Mouse (Mus musculus) erythroid progenitor cell, adult 5-6 weeks (primary cell): ENCODE results near the gene Kcnj6. TPM values are rescaled to one million over a fixed set of nuclear protein-coding genes. Genes with fewer than 3 reads are reported as not detected.

Experiments used
- ATAC-seq: replicated peaks from 2 replicates; pipeline ENCODE4 v1.8.0; 2016; ENCODE audit warnings: moderate number of reproducible peaks, mild to moderate bottlenecking, moderate TSS enrichment, inconsistent platforms; ENCODE audit not compliant: poor library complexity, low FRiP score, severe bottlenecking
- total RNA-seq, 2 experiments: library from RNA; stranded (forward) in 1 of 2; stranded (reverse) in 1 of 2; fragments of 150-400 nt in 1 of 2; fragments of 186-747, 209-891 nt in 1 of 2; gene quantifications; 2 replicates each; pipeline versions ENCODE4 v1.2.3 to v1.2.4; 2015 to 2017; ENCODE audit warnings: low replicate concordance in 2 of 2

Gene Kcnj6
- not detected in 2 replicates for total RNA-seq (2015; ENCODE audit: low replicate concordance)
- total RNA-seq (2017; ENCODE audit: low replicate concordance), result not detected in 2 replicates

DNA sequence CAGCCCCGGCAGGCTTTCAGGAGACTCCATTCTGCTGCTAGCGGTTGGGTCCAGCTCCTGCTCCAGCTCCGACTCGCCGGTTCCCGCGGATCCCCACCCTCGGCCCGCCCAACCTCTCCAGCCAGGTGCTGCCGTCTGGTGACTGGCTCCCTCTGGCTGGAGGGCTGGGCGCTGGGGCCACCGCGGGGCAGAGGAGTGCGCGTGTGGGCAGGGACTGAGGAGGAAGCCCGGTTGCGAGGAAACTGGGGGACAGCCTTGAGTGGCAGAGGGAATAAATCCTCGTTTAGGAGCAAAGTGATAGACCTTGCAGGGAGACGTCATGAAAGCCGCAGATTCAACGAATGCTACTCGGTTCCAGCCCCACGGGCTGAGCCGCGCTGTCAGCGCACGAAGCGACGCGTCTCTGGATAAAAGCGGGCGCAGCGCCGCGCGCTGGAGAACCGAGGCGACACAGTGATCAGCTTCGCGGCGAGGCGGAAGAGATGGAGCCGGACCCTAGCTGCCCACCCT, at the start of gene Kcnj6:
Gene Kcnj6, minus strand, starts transcription at position 362 of the 510 bp plus-strand sequence.
- ATAC-seq, result no peak

DNA sequence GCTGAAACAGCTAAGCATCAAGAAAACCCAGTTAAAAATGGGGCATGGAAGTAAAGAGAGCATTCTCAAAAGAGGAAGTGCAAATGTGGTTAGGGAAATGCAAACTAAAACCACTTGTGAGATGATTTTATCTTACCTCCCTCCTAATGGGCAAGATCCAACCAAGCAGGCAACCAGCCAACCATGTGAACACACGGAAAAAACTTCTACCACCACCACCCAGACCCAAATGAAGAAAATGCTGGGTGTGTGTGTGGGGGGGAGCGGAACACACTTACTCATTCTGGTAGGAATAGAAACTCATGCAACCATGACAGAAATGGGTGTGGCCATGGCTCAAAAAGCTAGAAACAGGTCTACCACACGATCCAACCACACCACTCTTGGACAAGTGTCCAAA, 12.4 kb upstream of the Kcnj6 start:
- no peak for ATAC-seq

DNA sequence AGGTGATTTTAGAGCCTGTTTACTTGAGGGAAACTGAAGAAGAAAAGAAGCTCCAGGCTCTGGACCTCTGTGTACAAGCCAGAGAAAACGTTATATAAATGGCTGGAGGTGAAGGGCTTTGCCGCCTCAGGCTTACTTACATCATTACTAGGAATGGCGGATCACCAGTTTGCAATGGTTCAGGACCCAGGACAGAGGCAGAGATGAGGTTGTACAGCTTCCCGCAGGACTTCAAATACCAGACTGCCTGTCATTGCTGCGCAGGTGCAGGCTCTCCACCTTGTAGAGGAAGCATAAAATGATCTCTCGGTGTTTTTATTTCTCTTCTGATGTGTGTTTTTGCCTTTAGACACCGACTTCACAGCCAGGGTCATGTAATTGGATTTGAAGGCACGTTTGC, 7.1 kb upstream of the Kcnj6 start:
- ATAC-seq, result no peak

DNA sequence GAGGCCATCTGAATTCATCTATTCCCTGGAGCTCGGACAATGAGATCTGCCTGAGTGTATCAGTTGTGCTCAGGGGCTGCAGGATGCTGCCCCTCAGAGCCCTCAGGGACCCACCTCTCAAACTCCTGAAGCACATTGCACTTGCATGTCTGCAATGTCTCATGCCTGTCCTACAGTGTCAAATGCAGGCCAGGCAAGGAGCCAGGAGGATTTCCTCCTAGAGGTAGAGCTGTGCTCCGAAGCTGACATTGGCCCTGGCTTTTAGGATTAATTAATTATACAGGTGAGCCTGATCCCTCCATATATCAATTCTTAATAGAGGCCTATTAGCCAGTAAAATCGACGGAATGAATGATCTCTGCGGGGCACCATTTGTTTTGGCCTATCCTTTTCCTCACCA, 2.0 kb upstream of the Kcnj6 start:
- ATAC-seq, result no peak

DNA sequence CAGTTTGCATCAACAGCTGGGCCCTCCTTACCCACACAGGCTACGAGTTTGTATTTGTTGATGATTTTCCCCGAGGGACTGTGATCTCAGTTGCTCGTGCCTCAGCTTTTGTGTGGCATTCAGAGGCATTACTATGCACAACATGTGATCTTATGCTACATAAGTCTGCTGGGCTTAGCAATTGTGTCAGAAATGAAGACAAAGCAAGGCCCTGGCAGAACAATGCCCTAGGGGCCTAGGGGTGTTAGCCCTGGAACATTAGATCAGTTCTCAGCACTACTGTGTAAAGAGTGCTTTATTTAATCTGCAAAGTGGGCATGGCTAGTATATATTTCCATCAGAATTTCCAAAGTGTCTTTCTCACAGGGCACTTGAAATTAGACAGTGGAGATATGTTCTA, 1.5 kb upstream of the Kcnj6 start:
- no peak for ATAC-seq

DNA sequence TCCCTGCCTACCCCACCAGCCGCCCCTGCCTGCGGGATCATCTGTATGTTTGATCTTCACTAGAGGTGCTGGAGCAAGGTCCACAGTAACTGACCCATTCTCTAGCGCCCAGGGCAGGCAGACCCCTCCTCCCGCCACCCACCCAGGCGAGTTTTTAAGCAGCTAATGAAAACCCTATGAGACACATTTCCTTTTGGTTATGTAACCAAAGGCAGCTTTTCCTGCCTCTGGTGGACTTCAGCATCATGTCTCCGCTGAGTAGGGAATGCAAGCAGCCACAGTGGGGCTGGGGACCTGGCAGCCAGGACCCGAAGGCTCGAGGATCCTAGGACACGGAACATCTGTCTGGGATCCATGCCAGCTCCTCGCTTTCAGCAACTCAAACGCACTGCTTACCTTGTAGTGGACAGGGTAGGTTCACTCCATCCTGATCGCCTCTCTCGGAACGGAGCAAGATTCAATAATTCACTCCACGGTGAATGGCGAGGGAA, 665 bp downstream of the Kcnj6 start:
- ATAC-seq, result no peak

DNA sequence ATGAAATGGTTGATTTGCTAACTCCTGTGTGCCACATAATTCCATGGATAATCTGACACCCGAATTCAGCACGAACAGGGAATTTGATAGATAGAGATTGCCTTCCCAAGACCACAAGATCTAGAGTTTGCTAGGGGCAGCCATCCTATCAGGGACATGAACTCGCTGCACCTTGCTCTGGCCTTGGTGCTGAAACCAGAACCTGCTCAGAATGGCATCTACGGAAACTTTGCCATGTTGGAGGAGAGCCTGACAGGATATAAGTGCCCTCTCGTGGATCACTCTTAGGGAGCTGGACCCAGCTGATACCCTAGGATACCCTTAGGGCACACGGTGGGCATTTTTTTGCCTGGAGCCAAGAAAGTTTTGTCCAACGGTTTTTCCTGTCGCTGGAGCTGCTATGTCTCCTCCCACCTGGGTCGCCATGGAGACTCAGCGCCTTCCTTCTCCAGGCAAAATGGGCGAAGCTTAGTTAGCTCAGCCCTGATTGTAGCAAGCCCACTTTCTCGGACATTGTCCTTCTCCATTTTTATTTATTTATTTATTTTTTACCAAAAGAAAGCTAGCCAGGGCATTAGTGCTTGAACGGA, 1.9 kb downstream of the Kcnj6 start:
- ATAC-seq, result no peak

DNA sequence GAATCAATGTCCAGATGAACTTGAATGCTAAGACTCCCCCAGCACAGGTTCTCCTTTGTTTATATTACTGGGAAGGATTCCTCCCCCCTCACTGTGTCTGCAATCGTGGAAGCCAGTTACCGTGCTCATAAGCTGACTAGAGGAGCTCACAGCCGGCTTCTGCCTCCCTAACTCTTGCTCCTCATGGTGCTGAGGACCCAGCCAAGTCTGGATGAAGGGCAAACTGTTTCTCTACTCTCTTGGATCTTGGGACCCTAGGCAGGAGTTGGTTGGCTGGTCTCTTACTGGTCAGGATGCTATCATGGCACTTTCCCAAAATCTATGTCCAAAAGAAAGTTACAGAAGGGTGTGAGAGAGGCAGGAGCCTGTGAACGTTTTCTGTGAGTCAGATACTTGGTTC, 2.6 kb downstream of the Kcnj6 start:
- no peak for ATAC-seq

DNA sequence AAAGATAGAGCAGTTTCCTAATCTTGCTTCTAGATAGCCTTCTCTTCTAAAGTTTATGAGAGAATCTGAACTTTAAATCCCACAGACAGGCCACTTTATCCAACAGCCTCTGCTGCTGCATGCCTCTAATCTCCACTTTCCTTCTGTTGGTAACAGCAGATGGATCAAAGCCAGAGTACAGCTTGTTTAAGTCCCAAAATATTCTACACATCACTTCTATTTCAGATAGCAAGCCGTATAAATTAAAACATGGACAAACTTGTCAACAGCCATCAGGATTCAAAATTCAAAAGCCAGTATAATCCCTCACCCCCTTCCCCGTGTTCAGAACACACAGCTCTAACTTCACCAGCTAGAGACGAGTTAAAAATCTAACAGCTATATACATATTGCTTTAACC, 3.4 kb downstream of the Kcnj6 start:
- ATAC-seq, result no peak

DNA sequence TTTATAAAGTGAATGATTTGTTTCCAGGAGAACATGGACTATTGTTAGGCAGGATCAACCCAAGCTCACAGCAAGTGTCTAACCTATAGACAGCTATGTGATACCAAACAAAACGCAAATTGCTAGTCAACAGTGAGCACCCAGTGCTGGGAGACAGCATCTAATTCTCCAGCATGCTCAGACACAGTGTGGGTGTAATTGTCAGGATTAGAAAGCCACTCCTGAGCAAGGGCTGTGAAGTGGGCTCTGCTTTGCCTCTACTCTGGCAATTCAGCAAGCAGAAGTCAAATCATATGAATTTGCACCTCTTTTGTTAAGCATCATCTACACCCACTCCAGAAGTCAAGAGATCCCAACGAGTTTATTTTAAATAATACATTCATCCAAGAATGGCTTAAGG, 7.4 kb downstream of the Kcnj6 start:
- no peak for ATAC-seq

DNA sequence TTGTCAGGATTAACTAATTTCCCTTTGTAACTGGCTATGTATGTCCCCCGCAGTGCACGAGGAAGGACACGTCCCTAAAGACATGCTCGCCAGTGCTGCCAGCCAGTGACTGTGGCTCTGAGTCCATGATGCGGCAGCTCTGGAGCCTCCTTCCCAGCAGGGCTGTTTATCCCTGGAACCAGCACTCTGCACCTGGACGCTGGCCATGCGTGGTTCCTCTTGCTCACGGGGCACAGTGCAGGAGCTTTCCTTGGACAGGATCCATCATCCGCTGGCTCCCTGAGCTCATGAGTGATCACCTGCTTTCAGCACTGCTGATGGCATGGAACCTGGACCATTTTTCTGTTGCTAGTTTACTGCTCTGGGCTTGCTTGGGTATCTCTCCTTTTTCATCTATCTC, 10.8 kb downstream of the Kcnj6 start:
- no peak for ATAC-seq

DNA sequence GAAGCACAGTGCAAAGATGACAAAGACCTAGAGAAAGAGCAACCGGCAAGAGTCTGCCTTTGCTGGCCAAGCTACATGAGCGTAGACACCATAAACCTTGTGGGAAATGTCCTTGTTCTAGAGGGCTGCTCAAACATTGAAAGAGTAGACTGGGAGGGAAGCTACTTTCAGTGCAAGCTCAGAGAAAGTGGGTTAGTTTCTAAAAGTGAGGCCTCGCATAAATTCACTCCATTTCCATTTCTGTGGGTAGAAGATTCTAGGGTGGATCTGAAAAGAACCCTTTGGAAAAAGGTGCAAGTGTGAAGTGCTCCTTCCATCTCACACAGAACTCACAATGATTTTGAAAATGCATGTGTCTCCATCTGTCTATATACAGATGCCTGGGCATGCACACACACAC, 13.2 kb downstream of the Kcnj6 start:
- no peak for ATAC-seq

DNA sequence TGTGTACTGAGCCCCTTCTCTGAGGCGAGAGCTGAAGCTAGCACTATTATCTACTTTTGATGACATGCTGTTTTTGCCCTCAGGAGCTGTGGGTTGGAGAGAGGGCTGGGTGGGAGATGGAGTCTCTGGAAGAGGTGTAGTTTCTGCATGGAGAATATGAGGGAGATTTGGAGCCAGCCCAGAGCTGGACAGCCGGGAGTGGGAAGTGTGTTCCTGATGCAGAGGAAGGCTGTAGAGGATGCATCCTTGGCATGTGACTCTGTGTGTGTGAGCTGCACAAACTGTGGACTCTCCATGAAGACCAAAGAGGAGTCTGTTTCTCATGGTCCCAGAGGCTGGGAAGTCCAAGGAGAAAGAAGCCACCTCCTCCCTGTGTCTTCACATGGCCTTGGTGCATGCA, 17.1 kb downstream of the Kcnj6 start:
- no peak for ATAC-seq

DNA sequence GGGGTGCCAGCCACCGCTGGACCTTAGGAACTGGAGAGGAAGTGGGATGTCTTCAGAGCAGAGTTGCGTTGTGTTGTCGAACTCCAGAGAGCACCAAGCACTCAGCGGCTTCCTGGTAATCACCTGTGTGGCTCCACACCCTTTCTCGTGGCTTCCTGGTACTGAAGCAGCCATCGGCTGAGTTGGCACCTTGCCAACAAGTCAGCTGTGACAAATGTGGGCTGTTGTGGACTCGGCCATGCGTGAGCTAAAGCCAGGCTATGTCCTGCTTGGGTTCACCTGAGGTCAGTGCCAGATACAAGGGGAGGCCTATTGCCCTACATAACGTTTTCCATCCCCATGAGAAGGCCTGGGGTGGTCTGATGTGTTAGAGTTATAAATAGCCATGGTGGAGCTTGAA, 18.0 kb downstream of the Kcnj6 start:
- ATAC-seq, result no peak

DNA sequence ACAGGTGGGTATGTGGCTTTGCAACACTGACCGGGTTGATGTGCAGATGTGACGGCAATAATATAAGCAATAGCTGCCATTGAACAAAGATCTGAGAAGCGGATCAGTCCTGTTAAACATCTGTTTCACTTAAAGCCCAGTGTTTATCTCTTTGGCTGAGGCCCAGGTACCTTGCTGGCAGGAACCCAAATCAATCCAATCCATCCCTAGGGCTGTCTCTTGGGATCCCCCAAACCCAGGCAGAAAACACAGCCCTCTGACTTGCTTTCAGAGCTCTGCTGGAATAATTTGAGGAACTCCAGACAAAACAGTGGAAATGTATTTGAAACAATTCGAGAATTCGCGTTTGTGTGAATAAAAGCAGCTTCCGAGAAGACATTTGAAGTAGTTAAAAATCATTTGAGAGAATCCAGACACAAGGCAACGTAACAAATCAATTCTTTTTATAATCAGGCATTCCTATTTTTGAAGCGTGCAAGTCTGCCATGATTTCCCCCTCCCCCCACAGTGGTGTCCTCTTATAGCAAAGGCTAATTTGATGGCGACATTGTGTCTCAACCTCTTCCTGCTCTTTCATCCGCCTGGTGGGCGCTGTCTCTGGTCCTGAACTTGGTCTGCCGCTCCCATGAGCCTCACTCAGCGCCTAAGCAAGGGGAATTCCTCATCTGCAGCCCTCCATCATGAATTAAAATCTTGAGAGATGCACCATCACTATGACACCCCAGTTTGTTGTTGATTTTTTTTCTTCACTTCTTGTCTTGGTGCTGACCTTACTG, 25.2 kb downstream of the Kcnj6 start:
- no peak for ATAC-seq

DNA sequence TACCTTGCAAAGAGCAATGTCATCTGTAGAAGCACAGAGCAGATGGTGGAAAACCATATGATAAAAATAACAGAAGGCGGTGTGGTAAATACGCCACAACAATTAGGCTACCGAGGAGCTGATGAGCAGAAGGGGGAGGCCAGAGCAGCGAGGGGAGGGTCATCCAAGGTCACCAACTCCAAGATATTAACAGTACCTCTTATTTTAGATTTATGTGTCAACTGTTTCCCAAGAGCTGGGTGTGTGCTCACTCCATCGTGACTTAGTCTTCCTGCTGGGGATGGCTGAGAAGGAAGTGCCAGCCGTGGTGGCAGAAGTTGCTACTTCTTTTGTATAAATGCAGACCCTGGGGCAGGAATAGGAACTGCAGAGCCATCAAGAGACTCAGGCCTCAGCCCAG, 28.6 kb downstream of the Kcnj6 start:
- ATAC-seq, result no peak

DNA sequence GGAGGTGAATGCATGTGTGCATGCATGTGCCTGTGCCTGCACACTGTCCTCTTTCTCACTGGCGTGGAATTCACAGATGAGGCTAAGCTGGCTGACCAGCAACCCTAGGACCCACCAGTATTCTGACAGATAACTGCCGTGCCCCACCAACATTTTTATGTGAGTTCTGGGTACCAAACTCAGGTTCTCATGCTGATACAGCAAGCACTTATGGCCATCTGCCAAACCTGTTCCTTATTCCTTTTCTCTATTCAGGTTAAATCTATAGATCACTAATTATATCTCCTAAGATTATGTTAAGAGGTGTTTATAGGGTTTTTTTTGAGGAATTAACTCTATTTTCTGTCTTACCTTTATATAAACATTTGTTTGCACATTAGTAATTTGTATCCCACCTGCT, 29.0 kb downstream of the Kcnj6 start:
- ATAC-seq, result no peak

DNA sequence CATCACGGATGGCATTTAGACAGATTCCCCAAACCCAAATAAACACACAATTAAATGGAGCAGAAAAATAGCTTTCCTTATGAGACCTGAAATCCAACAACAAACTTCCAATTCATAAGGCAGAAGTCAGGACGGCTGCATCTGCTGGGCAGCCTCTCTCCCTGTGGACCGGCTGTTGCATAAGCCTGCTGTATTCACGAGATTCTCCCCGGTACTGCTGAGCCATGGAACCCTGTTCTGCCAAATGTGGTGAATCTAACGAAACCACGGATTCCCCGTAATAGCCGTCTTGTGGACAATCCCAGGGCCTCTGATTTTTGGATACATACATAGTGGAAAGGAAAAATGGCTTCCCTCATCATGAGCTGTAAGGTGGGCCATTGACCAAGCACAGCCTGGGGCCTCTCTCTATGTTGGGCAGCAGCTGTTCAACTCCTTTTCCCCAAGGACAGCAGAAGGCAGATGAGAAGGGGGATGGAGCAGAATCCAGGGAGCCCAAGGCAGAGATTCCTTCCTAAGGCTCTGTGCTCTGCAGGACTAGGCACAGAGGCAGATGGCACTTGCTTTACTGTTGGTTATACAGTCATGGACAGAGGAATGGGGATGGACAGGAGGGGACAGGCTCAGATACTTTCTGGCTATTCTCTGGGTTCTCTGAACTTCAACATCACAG, 40.2 kb downstream of the Kcnj6 start:
- no peak for ATAC-seq

DNA sequence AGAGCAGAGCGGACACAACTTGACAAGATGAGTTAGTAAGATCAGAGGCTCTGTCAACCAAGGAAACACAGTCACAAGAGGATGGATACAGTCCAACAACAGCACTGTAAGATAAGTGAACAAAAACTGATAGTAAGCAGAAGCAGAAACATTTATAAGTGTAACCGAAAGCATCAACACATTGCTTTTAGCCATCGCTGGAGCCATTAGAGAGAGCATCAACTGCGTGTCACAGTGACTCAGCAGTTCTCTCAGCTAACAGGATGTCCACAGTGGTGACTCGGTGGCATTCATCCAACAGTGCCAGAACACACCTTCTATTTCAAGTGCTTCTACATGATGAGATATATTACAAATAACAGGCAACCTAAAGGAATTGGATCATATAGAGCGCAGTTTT, 41.1 kb downstream of the Kcnj6 start:
- no peak for ATAC-seq

DNA sequence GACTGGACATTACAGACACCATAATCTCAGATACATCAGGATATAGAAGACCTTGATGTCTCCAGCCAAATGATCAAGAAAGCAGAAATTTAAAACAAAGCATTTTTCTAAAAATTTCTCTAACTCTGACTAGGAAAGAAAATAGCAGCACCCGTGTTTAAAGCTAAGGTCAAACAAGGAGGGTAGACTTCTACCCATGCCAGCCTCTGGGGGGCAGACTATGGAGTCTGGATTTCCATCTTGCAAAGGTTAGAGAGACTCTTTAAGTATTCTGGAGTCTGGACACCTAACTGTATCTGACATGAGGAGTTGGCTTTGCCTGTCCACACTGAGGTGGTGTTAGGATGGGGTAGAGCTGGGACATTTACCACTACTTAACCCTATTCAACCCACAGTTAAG, 44.2 kb downstream of the Kcnj6 start:
- ATAC-seq, result no peak

DNA sequence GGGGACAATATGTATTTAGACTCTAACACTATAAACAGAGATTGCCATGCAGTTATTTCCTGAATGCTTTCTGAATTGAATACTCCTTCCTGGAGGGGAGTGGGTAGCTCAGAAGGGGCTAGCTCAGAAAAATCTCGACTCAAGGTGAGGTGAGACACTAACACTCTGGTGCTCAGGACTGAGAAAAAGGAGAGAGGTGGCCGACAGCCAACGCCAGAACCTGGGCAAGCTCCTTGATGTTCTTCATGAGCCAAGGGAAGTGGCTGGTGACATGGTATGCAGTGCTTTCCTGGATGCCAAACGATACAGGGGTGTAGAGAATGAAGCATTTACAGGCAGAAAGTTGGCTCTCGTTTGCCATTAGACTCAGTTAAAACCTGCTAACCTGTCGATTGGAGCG, 48.3 kb downstream of the Kcnj6 start:
- no peak for ATAC-seq
